Mouse (Mus musculus): ENCODE data around the gene Lonp1. TPM values are rescaled to one million over a fixed set of nuclear protein-coding genes. Genes with fewer than 3 reads are reported as not detected.

The Lonp1 gene
- polyA plus RNA-seq, 1 experiment from 2014 or later = 66.4 TPM

DNA sequence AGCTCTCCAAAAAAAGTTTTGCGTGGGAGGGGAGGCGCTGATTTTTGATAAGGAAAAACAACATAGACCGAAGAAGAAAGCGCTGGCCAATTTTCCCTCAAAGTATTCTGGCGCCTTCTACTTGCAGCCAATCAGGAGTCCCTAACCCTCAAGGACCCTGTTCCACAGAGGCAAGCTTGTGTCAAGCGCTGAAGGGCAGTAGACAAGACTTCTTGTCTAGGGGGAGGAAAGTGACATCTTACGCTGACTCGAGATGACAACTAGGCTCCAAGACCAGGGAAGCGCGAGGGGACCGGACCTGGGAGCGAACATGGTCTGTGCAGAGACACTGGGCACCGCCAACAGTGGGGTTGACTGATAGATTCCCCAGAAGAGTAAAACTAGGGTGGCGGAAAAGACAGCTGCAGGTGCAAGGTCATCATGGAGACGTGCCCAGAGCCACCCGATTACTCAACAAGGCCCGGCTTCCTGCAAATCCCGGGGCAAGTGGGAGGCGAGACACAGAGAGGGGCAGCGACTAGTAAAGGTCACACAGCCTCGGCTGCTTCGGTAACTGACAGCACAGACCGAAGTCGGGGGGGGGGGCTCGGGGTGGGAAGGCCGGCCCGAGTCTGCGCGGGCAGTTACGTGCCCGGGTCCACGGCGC lies 43.0 kb downstream of the Lonp1 start:
- WGBS = 1% methylated on average over 31 of the region's 33 CpGs

DNA sequence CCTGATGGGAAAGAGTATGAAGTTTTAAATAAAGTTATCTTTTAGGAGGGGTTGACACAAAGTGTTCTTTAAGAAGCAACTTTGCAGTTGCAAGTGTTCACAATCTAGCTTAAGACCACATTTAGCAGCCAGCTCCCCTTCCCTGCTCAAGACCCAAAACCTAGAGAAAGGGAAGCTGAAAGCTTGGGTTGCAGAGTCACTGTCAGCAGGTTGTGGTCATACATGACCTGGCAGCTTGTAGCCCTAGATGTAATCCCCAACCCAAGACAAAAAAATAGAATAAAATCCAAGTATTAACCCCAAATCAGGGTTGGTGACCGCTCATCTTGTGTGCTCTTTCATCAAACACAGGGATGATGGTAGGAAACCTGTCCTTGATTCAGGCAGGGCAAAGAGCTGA lies 43.6 kb downstream of the Lonp1 start:
- H3K4me1 ChIP-seq (ENCODE audit: insufficient read depth, low read length) = peaks cover 42% of the 10 kb centered on the region
- peaks cover 39% of the 10 kb centered on the region for H3K36me3 ChIP-seq (ENCODE audit: insufficient read depth, low read length)
- peak overlapping the region; percentile 92; the same call in 1 of the 2 replicates for H3K27ac ChIP-seq (ENCODE audit: low read length)
- ATAC-seq (ENCODE audit: low FRiP score, low TSS enrichment) = no peak
- no peaks in the 10 kb centered on the region for H3K9me3 ChIP-seq (ENCODE audit: low read length)
- 81% methylated on average over 1 of the region's 1 CpGs for WGBS
- peak overlapping the region; percentile 90 for H3K4me2 ChIP-seq (replicated peaks; ENCODE audit: low read depth, low read length)
- no peaks in the 10 kb centered on the region for H3K27me3 ChIP-seq (ENCODE audit: insufficient read depth, low read length)
- H3K9ac ChIP-seq (replicated peaks; ENCODE audit: low read length) = peak overlapping the region; percentile 94
- peak overlapping the region; percentile 72 for H3K4me3 ChIP-seq (ENCODE audit: low read length)

More for the DNA sequence above, 43.0 kb downstream of the Lonp1 start:
- Histone ChIP-seq H3K27me3 (ENCODE audit: insufficient read depth, low read length) (no peaks in the 10 kb centered on the region), H3K4me1 (ENCODE audit: insufficient read depth, low read length) (peaks cover 42% of the 10 kb centered on the region), H3K27ac (ENCODE audit: low read length) (peak overlapping the region; percentile 92), H3K9ac (replicated peaks; ENCODE audit: low read length) (peak overlapping the region; percentile 94), H3K4me2 (replicated peaks; ENCODE audit: low read depth, low read length) (peak overlapping the region; percentile 90), H3K36me3 (ENCODE audit: insufficient read depth, low read length) (peaks cover 38% of the 10 kb centered on the region), H3K9me3 (ENCODE audit: low read length) (no peaks in the 10 kb centered on the region), H3K4me3 (ENCODE audit: low read length) (peak overlapping the region; percentile 72)
- ATAC-seq (ENCODE audit: low FRiP score, low TSS enrichment) = no peak

DNA sequence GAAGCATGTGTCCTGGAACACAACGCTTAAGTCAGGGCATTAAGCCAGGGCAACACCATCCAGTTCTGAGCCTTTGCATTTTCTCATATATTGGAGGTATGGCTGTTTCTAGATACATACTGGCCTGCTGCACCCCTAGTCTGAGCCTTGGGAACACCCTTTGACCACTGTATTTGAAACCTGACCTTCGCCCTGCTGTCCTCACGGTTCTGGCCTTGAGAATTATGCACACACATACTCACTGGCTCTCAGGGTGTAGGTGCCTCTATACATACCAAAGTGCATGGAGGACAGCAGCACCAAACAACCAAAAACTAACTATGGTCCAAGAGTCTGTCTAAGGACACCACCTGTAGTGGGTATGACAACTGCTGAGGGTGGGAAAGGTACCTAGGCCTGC lies 53.7 kb downstream of the Lonp1 start:
- Histone ChIP-seq H3K4me3 (ENCODE audit: low read length) (no peak overlapping the region), H3K9me3 (ENCODE audit: low read length) (no peaks in the 10 kb centered on the region), H3K4me2 (replicated peaks; ENCODE audit: low read depth, low read length) (no peak overlapping the region), H3K36me3 (ENCODE audit: insufficient read depth, low read length) (peaks cover 72% of the 10 kb centered on the region), H3K9ac (replicated peaks; ENCODE audit: low read length) (no peak overlapping the region), H3K4me1 (ENCODE audit: insufficient read depth, low read length) (no peaks in the 10 kb centered on the region), H3K27me3 (ENCODE audit: insufficient read depth, low read length) (no peaks in the 10 kb centered on the region), H3K27ac (ENCODE audit: low read length) (no peak overlapping the region)
- WGBS = 85% methylated on average over 3 of the region's 3 CpGs
- no peak for ATAC-seq (ENCODE audit: low FRiP score, low TSS enrichment)

DNA sequence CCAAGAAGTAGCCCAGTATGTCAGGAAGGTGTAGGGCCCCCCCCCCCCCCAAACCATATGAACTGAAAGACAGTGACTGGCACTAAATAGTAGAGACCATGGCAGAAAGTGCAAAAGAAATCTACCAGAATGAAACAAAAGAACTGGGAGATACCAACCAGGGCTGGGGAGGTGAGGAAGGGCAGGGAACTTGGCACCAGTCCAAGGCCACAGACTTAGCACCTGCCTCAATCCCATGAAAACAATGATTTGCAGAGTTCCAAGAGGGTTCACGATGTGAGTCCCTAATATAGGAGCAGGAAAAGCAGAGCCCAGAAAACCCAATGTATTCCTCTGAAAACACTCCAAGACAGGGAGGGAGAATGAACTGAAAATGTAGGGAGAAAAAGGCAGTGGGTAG lies 54.5 kb downstream of the Lonp1 start:
- no peak overlapping the region for H3K4me2 ChIP-seq (replicated peaks; ENCODE audit: low read depth, low read length)
- no peak overlapping the region for H3K27ac ChIP-seq (ENCODE audit: low read length)
- H3K9me3 ChIP-seq (ENCODE audit: low read length) = no peaks in the 10 kb centered on the region

DNA sequence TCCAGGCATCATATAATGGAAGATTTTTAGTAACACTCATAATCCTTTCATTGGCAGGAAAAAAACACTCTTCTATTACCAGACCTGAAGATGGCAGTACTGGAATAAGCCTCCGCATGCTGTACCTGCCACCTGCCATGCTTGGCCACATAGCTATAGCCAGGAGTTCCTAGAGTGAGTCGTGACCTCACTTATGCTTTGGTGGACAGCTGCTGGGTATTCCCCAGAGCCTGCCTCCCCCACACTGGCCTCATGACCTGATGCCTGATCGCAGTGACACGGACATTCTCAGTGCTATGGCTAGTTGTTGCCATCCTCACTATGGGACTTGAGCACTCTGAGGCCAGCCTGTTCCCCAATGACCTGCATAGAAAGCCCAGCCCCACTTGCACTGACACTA lies 56.4 kb downstream of the Lonp1 start:
- Histone ChIP-seq H3K4me1 (ENCODE audit: insufficient read depth, low read length) (no peaks in the 10 kb centered on the region), H3K27ac (ENCODE audit: low read length) (no peak overlapping the region), H3K27me3 (ENCODE audit: insufficient read depth, low read length) (no peaks in the 10 kb centered on the region), H3K4me3 (ENCODE audit: low read length) (no peak overlapping the region), H3K9ac (replicated peaks; ENCODE audit: low read length) (no peak overlapping the region), H3K36me3 (ENCODE audit: insufficient read depth, low read length) (peaks cover 80% of the 10 kb centered on the region), H3K4me2 (replicated peaks; ENCODE audit: low read depth, low read length) (no peak overlapping the region), H3K9me3 (ENCODE audit: low read length) (no peaks in the 10 kb centered on the region)
- no peak for ATAC-seq (ENCODE audit: low FRiP score, low TSS enrichment)
- WGBS = 81% methylated on average over 4 of the region's 4 CpGs

More for the DNA sequence above, 54.5 kb downstream of the Lonp1 start:
- ATAC-seq (ENCODE audit: low FRiP score, low TSS enrichment) = no peak
- Histone ChIP-seq H3K27me3 (ENCODE audit: insufficient read depth, low read length) (no peaks in the 10 kb centered on the region), H3K4me1 (ENCODE audit: insufficient read depth, low read length) (no peaks in the 10 kb centered on the region), H3K4me3 (ENCODE audit: low read length) (no peak overlapping the region), H3K36me3 (ENCODE audit: insufficient read depth, low read length) (peaks cover 72% of the 10 kb centered on the region), H3K9ac (replicated peaks; ENCODE audit: low read length) (no peak overlapping the region)
- WGBS = 63% methylated on average over 1 of the region's 1 CpGs

DNA sequence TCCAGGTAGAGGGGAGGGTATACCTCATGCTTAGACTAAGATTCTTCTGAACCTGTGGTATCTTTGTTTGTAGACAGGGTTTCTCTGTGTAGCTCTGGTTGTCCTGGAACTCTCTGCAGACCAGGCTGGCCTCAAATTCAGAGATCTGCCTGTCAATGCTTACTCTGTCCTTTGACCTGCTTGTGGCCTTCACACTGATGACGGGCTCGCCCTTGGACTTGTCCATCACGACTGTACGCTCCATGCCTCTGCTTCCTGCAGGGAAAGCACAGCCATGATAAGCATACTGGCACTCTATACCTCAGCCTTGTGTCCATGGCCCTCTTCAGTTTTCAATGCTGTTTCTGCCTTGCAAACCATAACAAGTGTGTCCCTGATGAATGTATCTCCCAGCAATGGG lies 59.3 kb downstream of the Lonp1 start:
- Histone ChIP-seq H3K36me3 (ENCODE audit: insufficient read depth, low read length) (peaks cover 91% of the 10 kb centered on the region), H3K9me3 (ENCODE audit: low read length) (no peaks in the 10 kb centered on the region), H3K4me3 (ENCODE audit: low read length) (no peak overlapping the region), H3K4me2 (replicated peaks; ENCODE audit: low read depth, low read length) (no peak overlapping the region), H3K4me1 (ENCODE audit: insufficient read depth, low read length) (no peaks in the 10 kb centered on the region), H3K27ac (ENCODE audit: low read length) (no peak overlapping the region), H3K27me3 (ENCODE audit: insufficient read depth, low read length) (no peaks in the 10 kb centered on the region), H3K9ac (replicated peaks; ENCODE audit: low read length) (no peak overlapping the region)
- no peak for ATAC-seq (ENCODE audit: low FRiP score, low TSS enrichment)
- WGBS = 96% methylated on average over 4 of the region's 4 CpGs

DNA sequence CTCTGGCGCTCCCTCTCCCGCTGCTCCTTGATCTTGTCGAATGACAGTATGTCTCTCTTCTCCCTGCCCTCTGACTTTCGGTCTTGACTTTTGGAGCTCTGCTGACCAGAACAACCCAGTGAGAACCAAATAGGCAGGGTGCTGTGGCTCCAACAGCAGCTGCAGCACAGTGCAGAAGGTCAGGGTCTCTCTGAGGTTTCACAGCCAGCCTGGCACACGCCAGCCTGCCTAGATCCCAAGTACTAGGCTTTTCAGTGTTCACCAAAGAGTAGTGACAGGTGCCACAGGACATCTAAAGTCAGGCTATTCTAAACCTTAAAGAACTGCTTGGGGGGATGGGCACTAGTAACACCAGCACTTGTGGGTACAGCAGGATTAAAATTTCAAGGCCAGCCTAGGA lies 59.8 kb downstream of the Lonp1 start:
- Histone ChIP-seq H3K4me1 (ENCODE audit: insufficient read depth, low read length) (no peaks in the 10 kb centered on the region), H3K27me3 (ENCODE audit: insufficient read depth, low read length) (no peaks in the 10 kb centered on the region), H3K9ac (replicated peaks; ENCODE audit: low read length) (no peak overlapping the region), H3K9me3 (ENCODE audit: low read length) (no peaks in the 10 kb centered on the region), H3K36me3 (ENCODE audit: insufficient read depth, low read length) (peaks cover 92% of the 10 kb centered on the region), H3K27ac (ENCODE audit: low read length) (no peak overlapping the region), H3K4me3 (ENCODE audit: low read length) (no peak overlapping the region), H3K4me2 (replicated peaks; ENCODE audit: low read depth, low read length) (no peak overlapping the region)
- WGBS = 97% methylated on average over 5 of the region's 5 CpGs
- no peak for ATAC-seq (ENCODE audit: low FRiP score, low TSS enrichment)

DNA sequence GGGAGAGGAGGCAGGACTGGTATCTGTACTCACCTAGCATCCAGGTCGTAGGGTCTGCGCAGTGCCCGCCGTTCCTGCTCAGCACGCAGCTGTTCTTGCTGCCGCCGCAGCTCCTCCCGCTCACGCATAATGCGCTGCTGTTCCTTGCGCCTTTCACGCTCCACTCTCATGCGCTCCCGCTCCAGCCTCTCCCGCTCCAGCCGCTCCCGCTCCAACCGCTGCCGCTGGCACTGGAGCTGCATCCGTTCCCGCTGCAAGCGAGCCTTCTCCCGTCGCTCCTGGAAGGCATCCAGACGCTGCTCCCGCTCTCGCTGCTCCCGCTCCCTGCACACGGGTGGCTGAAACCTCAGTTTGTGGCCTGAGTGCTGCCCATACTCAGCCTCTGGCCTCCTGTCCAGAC lies 60.4 kb downstream of the Lonp1 start:
- WGBS = 93% methylated on average over 29 of the region's 29 CpGs
- Histone ChIP-seq H3K4me3 (ENCODE audit: low read length) (no peak overlapping the region), H3K9me3 (ENCODE audit: low read length) (no peaks in the 10 kb centered on the region), H3K4me1 (ENCODE audit: insufficient read depth, low read length) (no peaks in the 10 kb centered on the region), H3K27me3 (ENCODE audit: insufficient read depth, low read length) (no peaks in the 10 kb centered on the region), H3K27ac (ENCODE audit: low read length) (no peak overlapping the region), H3K9ac (replicated peaks; ENCODE audit: low read length) (no peak overlapping the region), H3K36me3 (ENCODE audit: insufficient read depth, low read length) (peaks cover 93% of the 10 kb centered on the region), H3K4me2 (replicated peaks; ENCODE audit: low read depth, low read length) (no peak overlapping the region)
- no peak for ATAC-seq (ENCODE audit: low FRiP score, low TSS enrichment)

Other genes starting within 250 kb of the Lonp1 start
- 76.1 and 87.2 TPM in 2 replicates for gene Ptprs, start 150.4 kb downstream of the Lonp1 start, polyA plus RNA-seq (2015; fragmentation: Nextera tagmentation; extraction: Ambion mirVana)
- gene Znrf4, start 114.5 kb downstream of the Lonp1 start, polyA plus RNA-seq (2015; fragmentation: Nextera tagmentation; extraction: Ambion mirVana) = not detected in 2 replicates
- gene Gm20219, start 72.5 kb downstream of the Lonp1 start, polyA plus RNA-seq (2015; fragmentation: Nextera tagmentation; extraction: Ambion mirVana) = 1.8 and 2.4 TPM in 2 replicates
- 80.2 and 86.0 TPM in 2 replicates for gene Safb2, start 42.3 kb downstream of the Lonp1 start, polyA plus RNA-seq (2015; fragmentation: Nextera tagmentation; extraction: Ambion mirVana)
- gene Safb, start 42.1 kb downstream of the Lonp1 start, polyA plus RNA-seq (2015; fragmentation: Nextera tagmentation; extraction: Ambion mirVana) = 123 and 133 TPM in 2 replicates
- gene 2410015M20Rik, start 17.1 kb downstream of the Lonp1 start, polyA plus RNA-seq (2015; fragmentation: Nextera tagmentation; extraction: Ambion mirVana) = 242 and 284 TPM in 2 replicates
- gene Rpl36, start 13.5 kb downstream of the Lonp1 start, polyA plus RNA-seq (2015; fragmentation: Nextera tagmentation; extraction: Ambion mirVana) = 1,616 and 1,628 TPM in 2 replicates
- 1.1 and 1.3 TPM in 2 replicates for gene Catsperd, start 1.3 kb upstream of the Lonp1 start, polyA plus RNA-seq (2015; fragmentation: Nextera tagmentation; extraction: Ambion mirVana)
- 106 and 107 TPM in 2 replicates for gene Ranbp3, start 46.4 kb upstream of the Lonp1 start, polyA plus RNA-seq (2015; fragmentation: Nextera tagmentation; extraction: Ambion mirVana)
- gene Ndufa11, start 90.9 kb upstream of the Lonp1 start, polyA plus RNA-seq (2015; fragmentation: Nextera tagmentation; extraction: Ambion mirVana) = 479 and 501 TPM in 2 replicates
- gene Vmac, start 91.1 kb upstream of the Lonp1 start, polyA plus RNA-seq (2015; fragmentation: Nextera tagmentation; extraction: Ambion mirVana) = 22.4 and 23.2 TPM in 2 replicates
- gene Nrtn, start 130.6 kb upstream of the Lonp1 start, polyA plus RNA-seq (2015; fragmentation: Nextera tagmentation; extraction: Ambion mirVana) = 5.4 and 5.8 TPM in 2 replicates
- gene Dus3l, start 137.9 kb upstream of the Lonp1 start, polyA plus RNA-seq (2015; fragmentation: Nextera tagmentation; extraction: Ambion mirVana) = 55.4 and 59.7 TPM in 2 replicates
- gene Prr22, start 143.4 kb upstream of the Lonp1 start, polyA plus RNA-seq (2015; fragmentation: Nextera tagmentation; extraction: Ambion mirVana) = 1.6 and 1.8 TPM in 2 replicates
- 3.4 and 4.4 TPM in 2 replicates for gene Rfx2, start 204.1 kb upstream of the Lonp1 start, polyA plus RNA-seq (2015; fragmentation: Nextera tagmentation; extraction: Ambion mirVana)
- not detected in 2 replicates for gene Acsbg2, start 247.6 kb upstream of the Lonp1 start, polyA plus RNA-seq (2015; fragmentation: Nextera tagmentation; extraction: Ambion mirVana)
- gene 1700061G19Rik, start 248.6 kb upstream of the Lonp1 start, polyA plus RNA-seq (2015; fragmentation: Nextera tagmentation; extraction: Ambion mirVana) = 0.24 and 0.58 TPM in 2 replicates